9 mouse cellular contexts compared by ENCODE assay signal in genomic region chr9:70921781-70922565, GRCm38 (mm10). TPM values are rescaled to one million over a fixed set of nuclear protein-coding genes. Genes with fewer than 3 reads are reported as not detected.
DNase-seq lines count a peak whose midpoint lies in the region; ATAC-seq and TF ChIP-seq lines count a peak whose summit lies in the region.
"Had no signal": no experiment of that assay in that cellular context is flagged by ENCODE, and none has a peak within 500 bp of the region (broad histone marks: within the 10 kb centered on the region; RNA-seq: fewer than 3 reads in every experiment).

No protein-coding gene starts in this region.

- H3K36me3 ChIP-seq in liver, embryonic 16.5 days (ENCODE audit: control insufficient read depth, insufficient read depth) = no peaks in the 10 kb centered on the region
- H3K36me3 ChIP-seq: midbrain, embryonic 12.5 days had no signal

- H3K27ac ChIP-seq in gastrocnemius, adult 2 months = no peak overlapping the region
- H3K27ac ChIP-seq in liver, embryonic 16.5 days (ENCODE audit: low read length) = peak overlapping the region; percentile 100
- H3K27ac ChIP-seq: midbrain, embryonic 12.5 days had no signal

- peaks cover 80% of the 10 kb centered on the region for H3K4me1 ChIP-seq in liver, embryonic 16.5 days (ENCODE audit: control insufficient read depth, low read depth, low read length)
- H3K4me1 ChIP-seq: midbrain, embryonic 12.5 days had no signal

- H3K27me3 ChIP-seq in liver, embryonic 16.5 days (ENCODE audit: control insufficient read depth, insufficient read depth, low read depth, low read length) = no peaks in the 10 kb centered on the region
- H3K27me3 ChIP-seq: midbrain, embryonic 12.5 days had no signal

- peak overlapping the region; percentile 87 for H3K4me2 ChIP-seq in liver, embryonic 16.5 days (ENCODE audit: low read depth, low read length)
- H3K4me2 ChIP-seq: midbrain, embryonic 12.5 days had no signal

- peak; percentile 25 for DNase-seq in gastrocnemius, adult 2 months
- DNase-seq in gastrocnemius, postnatal 36 days = no peak
- peak; percentile 63 for DNase-seq in right cerebral cortex, postnatal 4 days
- DNase-seq in right cerebral cortex, adult 18-20 months = no peak
- peak; percentile 74 to 76 for DNase-seq in spleen, postnatal 14 days (ENCODE audit: low spot score in 2 of 2)
- no peak for DNase-seq in embryo, embryonic 10.5 days (ENCODE audit: low spot score)

- H3K9me3 ChIP-seq in liver, embryonic 16.5 days (replicated peaks; ENCODE audit: control insufficient read depth, low read length) = no peaks in the 10 kb centered on the region
- H3K9me3 ChIP-seq: midbrain, embryonic 12.5 days had no signal

- 19% methylated on average over 7 of the region's 7 CpGs for WGBS in liver, embryonic 16.5 days (ENCODE audit: insufficient replicate concordance)

- H3K4me3 ChIP-seq in gastrocnemius, adult 2 months = no peak overlapping the region
- H3K4me3 ChIP-seq in liver, embryonic 16.5 days (ENCODE audit: low read depth, low read length) = peak overlapping the region; percentile 44
- H3K4me3 ChIP-seq: midbrain, embryonic 12.5 days had no signal

- 0 out of 2 replicates have a peak, but pooled peaks have one; percentile 14 for ATAC-seq in granulocyte monocyte progenitor cell, adult 5-6 weeks (replicated peaks; ENCODE audit: poor library complexity, severe bottlenecking)
- peak; percentile 89 for ATAC-seq in liver, embryonic 16.5 days (ENCODE audit: low read depth)

- intact Hi-C loops in gastrocnemius, adult 2 months (cut with DNase I) = no loop called here
- intact Hi-C loops in gastrocnemius, postnatal 36 days (cut with DNase I) = no loop called here

- TF ChIP-seq CTCF in gastrocnemius, adult 2 months (IDR thresholded peaks at IDR 0.05) = no peak

- H3K9ac ChIP-seq in liver, embryonic 16.5 days (ENCODE audit: low read depth, low read length) = peak overlapping the region; percentile 78
- H3K9ac ChIP-seq: midbrain, embryonic 12.5 days had no signal

RNA-seq across cellular contexts. Expression of gene Lipc, which starts 30.1 kb away (rescaled TPM):
- total RNA-seq in gastrocnemius, adult 2 months (2021) = not detected
- total RNA-seq in gastrocnemius, postnatal 36 days (2021) = not detected
- not detected in 2 replicates for total RNA-seq in granulocyte monocyte progenitor cell, adult 5-6 weeks (2014; fragmentation: Nextera tagmentation)
- not detected in 2 replicates for total RNA-seq in granulocyte monocyte progenitor cell, adult 5-6 weeks (2017)
- polyA plus RNA-seq in liver, embryonic 16.5 days (2015; fragmentation: Nextera tagmentation; extraction: Ambion mirVana) = 44.3 and 45.9 TPM in 2 replicates
- polyA plus RNA-seq: midbrain, embryonic 12.5 days had no signal

Comparison
In these comparisons a context has a peak if more than half of its experiments do, and no peak if none do; other contexts are left out.
1. DNase-seq: peak in gastrocnemius, adult 2 months (single experiment), right cerebral cortex, postnatal 4 days (single experiment) and spleen, postnatal 14 days (2 of 2); none in gastrocnemius, postnatal 36 days (0 of 2), right cerebral cortex, adult 18-20 months (single experiment) and embryo, embryonic 10.5 days (single experiment).